Mouse (Mus musculus) layer of hippocampus, adult 9-10 months (tissue): ENCODE data around the gene Gm43738.
"Not testable (repeated sequence)": the region's sequence is repeated elsewhere in the genome, so short reads cannot be mapped to it uniquely, and the experiment has no call there.

Experiments used
- DNase-seq: peaks from one replicate; pipeline ENCODE4 v3.0.0; 2022; ENCODE audit warnings: low spot score

Gene Gm43738

GRCm38 (mm10) chr3:89101812-89102494 lies 1.1 kb upstream of the Gm43738 start, which contains the start of gene Fdps:
TSS of gene Fdps (minus strand) at chr3:89101959.
- DNase-seq, result peak; percentile 98

- DNase-seq, result no peak
Measured at GRCm38 (mm10) chr3:89101459-89101811, 536 bp upstream of the Gm43738 start.

GRCm38 (mm10) chr3:89094021-89094420 lies 6.9 kb downstream of the Gm43738 start:
- no peak for DNase-seq

GRCm38 (mm10) chr3:89093175-89093574 lies 7.7 kb downstream of the Gm43738 start, which contains the start of gene Rusc1:
TSS of gene Rusc1 (minus strand) at chr3:89093311.
- no peak for DNase-seq

- DNase-seq, result no peak
Measured at GRCm38 (mm10) chr3:89092509-89093090, 8.3 kb downstream of the Gm43738 start.

- no peak for DNase-seq
Measured at GRCm38 (mm10) chr3:89091811-89092508, 8.9 kb downstream of the Gm43738 start.

GRCm38 (mm10) chr3:89090694-89091655 lies 9.9 kb downstream of the Gm43738 start:
- no peak for DNase-seq

GRCm38 (mm10) chr3:89089882-89090591 lies 10.9 kb downstream of the Gm43738 start:
- DNase-seq, result peak; percentile 78

GRCm38 (mm10) chr3:89088974-89089373 lies 11.9 kb downstream of the Gm43738 start:
- no peak for DNase-seq

GRCm38 (mm10) chr3:89087338-89088110 lies 13.4 kb downstream of the Gm43738 start:
- DNase-seq, result peak; percentile 76

GRCm38 (mm10) chr3:89084654-89085190 lies 16.2 kb downstream of the Gm43738 start:
- no peak for DNase-seq

- no peak for DNase-seq
Measured at GRCm38 (mm10) chr3:89084133-89084532, 16.8 kb downstream of the Gm43738 start.

GRCm38 (mm10) chr3:89082287-89082686 lies 18.6 kb downstream of the Gm43738 start:
- DNase-seq, result not testable (repeated sequence)

GRCm38 (mm10) chr3:89077383-89077782 lies 23.5 kb downstream of the Gm43738 start:
- DNase-seq, result no peak

- no peak for DNase-seq
Measured at GRCm38 (mm10) chr3:89067265-89067664, 33.6 kb downstream of the Gm43738 start.

- DNase-seq, result no peak
Measured at GRCm38 (mm10) chr3:89061696-89062095, 39.2 kb downstream of the Gm43738 start.

GRCm38 (mm10) chr3:89058783-89059182 lies 42.1 kb downstream of the Gm43738 start:
- no peak for DNase-seq

GRCm38 (mm10) chr3:89058361-89058760 lies 42.5 kb downstream of the Gm43738 start:
- no peak for DNase-seq

- no peak for DNase-seq
Measured at GRCm38 (mm10) chr3:89043359-89043758, 57.5 kb downstream of the Gm43738 start.
